Mouse (Mus musculus): Measurements from ENCODE around the gene Kmo. TPM values are rescaled to one million over a fixed set of nuclear protein-coding genes. Genes with fewer than 3 reads are reported as not detected.

Kmo gene
- total RNA-seq, 2 experiments from 2014 or later = 0.26 to 0.47 TPM

- intact Hi-C loops (cut with DNase I) = loop anchor here (2.0 to 5.0 kb wide), 3 partner anchors 67 to 191 kb away; partner anchors contain the start of genes Exo1 and Fh1
- DNase-seq = peak; percentile 35 to 43
Observed at GRCm38 (mm10) chr1:175691686-175692245, 71.6 kb downstream of the Kmo start.

GRCm38 (mm10) chr1:175692246-175692996, 72.2 kb downstream of the Kmo start, which contains the start of the genes Opn3 and Chml:
Opn3 (minus strand) TSS chr1:175692776.
Chml (minus strand) TSS chr1:175692901.
- DNase-seq = peak; percentile 99
- intact Hi-C loops (cut with DNase I) = loop anchor here (2.0 to 5.0 kb wide), 3 partner anchors 68 to 190 kb away; partner anchors contain the start of genes Exo1 and Fh1

- intact Hi-C loops (cut with DNase I) = loop anchor here (2.0 to 5.0 kb wide), 3 partner anchors 68 to 189 kb away; partner anchors contain the start of genes Exo1 and Fh1
- DNase-seq = no peak
Observed at GRCm38 (mm10) chr1:175692997-175693361, 72.8 kb downstream of the Kmo start.

GRCm38 (mm10) chr1:175693429-175693960, 73.3 kb downstream of the Kmo start:
- intact Hi-C loops (cut with DNase I) = loop anchor here (2.0 to 5.0 kb wide), 3 partner anchors 69 to 189 kb away; partner anchors contain the start of genes Exo1 and Fh1
- peak in 1 of 2 experiments; percentile 8 for DNase-seq

DNA sequence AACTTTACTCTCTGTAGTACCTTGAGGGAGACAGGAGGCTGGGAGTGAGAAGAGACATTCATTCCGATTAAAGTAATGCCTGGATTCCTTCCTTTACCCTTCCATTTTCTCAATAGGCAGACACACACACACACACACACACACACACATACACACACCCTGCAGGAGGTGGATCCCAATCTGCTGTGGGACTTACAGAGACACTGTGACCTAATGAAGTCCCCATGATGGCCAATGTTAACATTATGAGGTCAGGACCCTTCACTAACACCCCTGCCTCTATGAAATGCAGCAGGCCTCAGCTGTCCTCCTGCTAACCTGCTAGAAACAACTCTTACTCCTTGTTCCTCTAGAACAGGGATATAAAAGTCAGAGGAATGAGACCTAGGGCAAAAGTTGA, 78.1 kb downstream of the Kmo start, which contains the start of gene Wdr64:
Gene Wdr64 (plus strand): TSS at position 301 of the 400 bp plus-strand sequence.
- DNase-seq = no peak
- intact Hi-C loops (cut with DNase I) = no loop called here

GRCm38 (mm10) chr1:175699375-175699774, 79.2 kb downstream of the Kmo start:
- intact Hi-C loops (cut with DNase I) = no loop called here
- no peak for DNase-seq

DNA sequence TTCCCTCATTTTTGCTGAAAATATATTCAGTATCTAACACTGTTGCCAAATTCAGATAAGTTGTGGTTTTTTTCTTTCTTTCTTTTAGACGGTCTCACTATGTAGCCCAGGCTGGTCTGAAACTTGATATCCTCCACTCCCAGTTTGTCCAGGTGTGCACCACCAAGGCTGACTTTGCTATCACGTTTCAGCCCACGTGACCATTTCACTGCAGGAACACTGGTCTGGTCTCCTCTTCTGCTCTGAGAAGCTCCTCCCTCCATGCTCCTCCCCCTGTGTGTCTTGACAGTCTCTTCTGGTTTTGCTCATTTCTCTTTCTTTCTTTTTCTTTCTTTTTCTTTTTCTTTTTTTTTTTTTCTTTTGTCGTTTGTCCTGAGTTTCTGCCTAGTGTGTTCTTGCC, 79.6 kb downstream of the Kmo start:
- no peak for DNase-seq
- intact Hi-C loops (cut with DNase I) = no loop called here

- no peak for DNase-seq
- intact Hi-C loops (cut with DNase I) = no loop called here
Observed at GRCm38 (mm10) chr1:175701145-175701544, 81.0 kb downstream of the Kmo start.

DNA sequence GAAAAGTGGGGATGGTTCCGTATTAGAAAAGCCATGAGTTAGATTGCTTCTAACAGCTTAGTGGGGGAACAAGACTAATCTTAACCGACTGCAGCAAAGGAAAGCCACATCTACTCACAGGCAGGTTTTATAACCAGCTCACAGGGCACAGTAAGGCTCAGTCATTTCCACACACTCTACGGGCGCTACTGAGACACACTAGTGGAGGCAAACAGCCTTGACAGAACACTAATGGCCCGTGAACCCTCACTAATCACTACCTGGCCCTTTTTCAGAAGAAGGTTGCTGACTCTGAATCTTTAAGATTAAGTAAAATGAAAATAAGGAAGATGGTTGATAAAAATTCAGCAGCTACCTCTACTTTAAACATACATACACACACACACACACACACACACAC, 87.4 kb downstream of the Kmo start:
- intact Hi-C loops (cut with DNase I) = no loop called here
- DNase-seq = no peak

GRCm38 (mm10) chr1:175708013-175708412, 87.8 kb downstream of the Kmo start:
- intact Hi-C loops (cut with DNase I) = no loop called here
- DNase-seq = no peak

Other genes with a start within 250 kb of the Kmo start
- 1 to 10 TPM; 1.8 to 4.5 TPM for gene Rgs7, start 127.9 kb upstream of the Kmo start, total RNA-seq (2021)
- gene Fh1, start 5.3 kb downstream of the Kmo start, total RNA-seq (2021) = 100 to 1,000 TPM; 509 to 577 TPM
- gene Opn3, start 72.4 kb downstream of the Kmo start, total RNA-seq (2021) = 1 to 10 TPM; 7.0 to 7.7 TPM
- 10 to 100 TPM; 12.5 to 13.4 TPM for gene Chml, start 72.5 kb downstream of the Kmo start, total RNA-seq (2021)
- gene Wdr64, start 78.2 kb downstream of the Kmo start, total RNA-seq (2021) = not detected